Comparison of ENCODE assay signal across 7 mouse cellular contexts in genomic region chr7:120977063-120977462, GRCm38 (mm10). TPM values are rescaled to one million over a fixed set of nuclear protein-coding genes. Genes with fewer than 3 reads are reported as not detected.
DNase-seq lines count a peak whose midpoint lies in the region; ATAC-seq and TF ChIP-seq lines count a peak whose summit lies in the region.

No protein-coding gene starts in this region.

- H3K27ac ChIP-seq in liver, embryonic 13.5 days, result peak overlapping the region; percentile 98
- H3K27ac ChIP-seq in liver, embryonic 11.5 days (ENCODE audit: low read depth, low read length), result no peak overlapping the region
- H3K27ac ChIP-seq in kidney, embryonic 16.5 days (ENCODE audit: low read length), result peak overlapping the region; percentile 62
- peak overlapping the region; percentile 39; the same call in 1 of the 2 replicates for H3K27ac ChIP-seq in small intestine, adult 2 months (ENCODE audit: insufficient read depth, low read depth, low read length)

- peaks cover 77% of the 10 kb centered on the region for H3K4me1 ChIP-seq in liver, embryonic 13.5 days (replicated peaks)
- H3K4me1 ChIP-seq in liver, embryonic 11.5 days (replicated peaks; ENCODE audit: control insufficient read depth, insufficient read depth, low read length), result peaks cover 30% of the 10 kb centered on the region
- peaks cover 39% of the 10 kb centered on the region for H3K4me1 ChIP-seq in kidney, embryonic 16.5 days (ENCODE audit: insufficient read depth, low read length)
- peaks cover 11% of the 10 kb centered on the region for H3K4me1 ChIP-seq in small intestine, adult 2 months (ENCODE audit: control insufficient read depth, insufficient read depth, insufficient read length, low read length)

- 74% methylated on average over 7 of the region's 7 CpGs for WGBS in liver, embryonic 13.5 days (ENCODE audit: insufficient replicate concordance)
- 76% methylated on average over 7 of the region's 7 CpGs for WGBS in liver, embryonic 11.5 days
- 52% methylated on average over 7 of the region's 7 CpGs for WGBS in kidney, embryonic 16.5 days
- 52% methylated on average over 7 of the region's 7 CpGs for WGBS in small intestine, adult 2 months

- no peak for TF ChIP-seq POLR2A in small intestine, adult 2 months (IDR thresholded peaks at IDR 0.05; ENCODE audit: low read depth, low read length)

- H3K36me3 ChIP-seq in liver, embryonic 13.5 days, result peaks cover 12% of the 10 kb centered on the region
- H3K36me3 ChIP-seq in liver, embryonic 11.5 days (ENCODE audit: control insufficient read depth, insufficient read depth, low read length), result no peaks in the 10 kb centered on the region
- no peaks in the 10 kb centered on the region for H3K36me3 ChIP-seq in kidney, embryonic 16.5 days (ENCODE audit: insufficient read depth, low read length)
- H3K36me3 ChIP-seq in small intestine, adult 2 months (ENCODE audit: control insufficient read depth, insufficient read depth, low read length), result no peaks in the 10 kb centered on the region; the same call in 1 of the 2 replicates

- DNase-seq in liver, embryonic 13.5 days, result no peak
- DNase-seq in liver, embryonic 11.5 days (ENCODE audit: low spot score), result no peak
- DNase-seq in heart, adult 9 months (ENCODE audit: low spot score in 2 of 2), result peak; percentile 62 to 64
- no peak for DNase-seq in yolk sac, embryonic 10.5 days (ENCODE audit: low spot score)

- H3K4me3 ChIP-seq in liver, embryonic 13.5 days (replicated peaks), result peak overlapping the region; percentile 6; the same call in 1 of the 2 replicates
- H3K4me3 ChIP-seq in liver, embryonic 11.5 days (ENCODE audit: low read depth, low read length), result no peak overlapping the region
- H3K4me3 ChIP-seq in kidney, embryonic 16.5 days (ENCODE audit: low read length), result no peak overlapping the region
- no peak overlapping the region for H3K4me3 ChIP-seq in small intestine, adult 2 months (ENCODE audit: low read depth, low read length)

- H3K9ac ChIP-seq in liver, embryonic 13.5 days, result peak overlapping the region; percentile 95; the same call in 1 of the 2 replicates
- no peak overlapping the region for H3K9ac ChIP-seq in liver, embryonic 11.5 days (ENCODE audit: low read depth, low read length)
- H3K9ac ChIP-seq in kidney, embryonic 16.5 days (replicated peaks; ENCODE audit: low read length), result no peak overlapping the region

- TF ChIP-seq CTCF in small intestine, adult 2 months (IDR thresholded peaks at IDR 0.05; ENCODE audit: extremely low read depth, insufficient read length, insufficient replicate concordance, low read depth, low read length), result no peak

- no peak for ATAC-seq in liver, embryonic 13.5 days (ENCODE audit: low read depth)
- no peak for ATAC-seq in liver, embryonic 11.5 days (replicated peaks; ENCODE audit: low FRiP score)
- no peak for ATAC-seq in kidney, embryonic 16.5 days (ENCODE audit: low FRiP score, low TSS enrichment)
- ATAC-seq in erythroid progenitor cell, adult 5-6 weeks (replicated peaks; ENCODE audit: low FRiP score, poor library complexity, severe bottlenecking), result no peak

- no peaks in the 10 kb centered on the region for H3K27me3 ChIP-seq in liver, embryonic 13.5 days
- H3K27me3 ChIP-seq in liver, embryonic 11.5 days (replicated peaks; ENCODE audit: control insufficient read depth, insufficient read depth, low read length), result no peaks in the 10 kb centered on the region
- H3K27me3 ChIP-seq in kidney, embryonic 16.5 days (ENCODE audit: insufficient read depth, low read length), result no peaks in the 10 kb centered on the region
- no peaks in the 10 kb centered on the region for H3K27me3 ChIP-seq in small intestine, adult 2 months (ENCODE audit: control insufficient read depth, insufficient read depth, low read length)

- H3K4me2 ChIP-seq in liver, embryonic 13.5 days, result peak overlapping the region; percentile 83
- H3K4me2 ChIP-seq in liver, embryonic 11.5 days, result no peak overlapping the region
- H3K4me2 ChIP-seq in kidney, embryonic 16.5 days (replicated peaks; ENCODE audit: low read depth, low read length), result no peak overlapping the region

- H3K9me3 ChIP-seq in liver, embryonic 13.5 days (replicated peaks), result no peaks in the 10 kb centered on the region
- no peaks in the 10 kb centered on the region for H3K9me3 ChIP-seq in liver, embryonic 11.5 days (ENCODE audit: control insufficient read depth, low read length)
- H3K9me3 ChIP-seq in kidney, embryonic 16.5 days (ENCODE audit: low read length), result no peaks in the 10 kb centered on the region

RNA-seq across cellular contexts. Expression of gene Cdr2, which starts 5.0 kb away (rescaled TPM):
- polyA plus RNA-seq in liver, embryonic 13.5 days (2015; fragmentation: Nextera tagmentation; extraction: Ambion mirVana), result 38.1 and 39.1 TPM in 2 replicates
- polyA plus RNA-seq in liver, embryonic 11.5 days (2014; fragmentation: Nextera tagmentation; extraction: Ambion mirVana), result 16.3 and 17.3 TPM in 2 replicates
- polyA plus RNA-seq in kidney, embryonic 16.5 days (2015; fragmentation: Nextera tagmentation; extraction: Ambion mirVana), result 10.4 and 11.1 TPM in 2 replicates
- polyA plus RNA-seq in small intestine, adult 2 months (2012; rRNA removed), result 37.1 and 51.7 TPM in 2 replicates
- 226 and 240 TPM in 2 replicates for total RNA-seq in erythroid progenitor cell, adult 5-6 weeks (2015; ENCODE audit: low replicate concordance)
- 362 and 391 TPM in 2 replicates for total RNA-seq in erythroid progenitor cell, adult 5-6 weeks (2017; ENCODE audit: low replicate concordance)

RNA-seq across cellular contexts. Expression of gene Mfsd13b, which starts 5.2 kb away (rescaled TPM):
- not detected in 2 replicates for polyA plus RNA-seq in liver, embryonic 13.5 days (2015; fragmentation: Nextera tagmentation; extraction: Ambion mirVana)
- 0.38 TPM in 1 of 2 replicates, not detected in the other for polyA plus RNA-seq in liver, embryonic 11.5 days (2014; fragmentation: Nextera tagmentation; extraction: Ambion mirVana)
- 0.24 TPM in 1 of 2 replicates, not detected in the other for polyA plus RNA-seq in kidney, embryonic 16.5 days (2015; fragmentation: Nextera tagmentation; extraction: Ambion mirVana)
- polyA plus RNA-seq in small intestine, adult 2 months (2012; rRNA removed), result 0.11 and 0.13 TPM in 2 replicates
- not detected in 2 replicates for total RNA-seq in erythroid progenitor cell, adult 5-6 weeks (2015; ENCODE audit: low replicate concordance)
- not detected in 2 replicates for total RNA-seq in erythroid progenitor cell, adult 5-6 weeks (2017; ENCODE audit: low replicate concordance)

RNA-seq across cellular contexts. Expression of gene Mettl9, which starts 57.2 kb away (rescaled TPM):
- polyA plus RNA-seq in liver, embryonic 13.5 days (2015; fragmentation: Nextera tagmentation; extraction: Ambion mirVana), result 50.9 and 59.3 TPM in 2 replicates
- 105 and 112 TPM in 2 replicates for polyA plus RNA-seq in liver, embryonic 11.5 days (2014; fragmentation: Nextera tagmentation; extraction: Ambion mirVana)
- polyA plus RNA-seq in kidney, embryonic 16.5 days (2015; fragmentation: Nextera tagmentation; extraction: Ambion mirVana), result 155 and 163 TPM in 2 replicates
- 15.2 and 22.6 TPM in 2 replicates for polyA plus RNA-seq in small intestine, adult 2 months (2012; rRNA removed)
- 46.9 and 103 TPM in 2 replicates for total RNA-seq in erythroid progenitor cell, adult 5-6 weeks (2015; ENCODE audit: low replicate concordance)
- total RNA-seq in erythroid progenitor cell, adult 5-6 weeks (2017; ENCODE audit: low replicate concordance), result 43.6 and 67.9 TPM in 2 replicates

RNA-seq across cellular contexts. Expression of gene Polr3e, which starts 59.5 kb away (rescaled TPM):
- polyA plus RNA-seq in liver, embryonic 13.5 days (2015; fragmentation: Nextera tagmentation; extraction: Ambion mirVana), result 19.3 and 21.1 TPM in 2 replicates
- polyA plus RNA-seq in liver, embryonic 11.5 days (2014; fragmentation: Nextera tagmentation; extraction: Ambion mirVana), result 30.0 and 31.3 TPM in 2 replicates
- 45.6 and 46.4 TPM in 2 replicates for polyA plus RNA-seq in kidney, embryonic 16.5 days (2015; fragmentation: Nextera tagmentation; extraction: Ambion mirVana)
- polyA plus RNA-seq in small intestine, adult 2 months (2012; rRNA removed), result 6.9 and 10.9 TPM in 2 replicates
- 0.42 and 1.4 TPM in 2 replicates for total RNA-seq in erythroid progenitor cell, adult 5-6 weeks (2015; ENCODE audit: low replicate concordance)
- total RNA-seq in erythroid progenitor cell, adult 5-6 weeks (2017; ENCODE audit: low replicate concordance), result 2.3 and 3.0 TPM in 2 replicates

Comparison
In these comparisons a context has a peak if more than half of its experiments do, and no peak if none do; other contexts are left out.
1. DNase-seq: peak in heart, adult 9 months (2 of 2); none in liver, embryonic 13.5 days (single experiment), liver, embryonic 11.5 days (single experiment) and yolk sac, embryonic 10.5 days (single experiment).